Mouse (Mus musculus) midbrain, embryonic 12.5 days (tissue): ENCODE results near the gene Slc39a1. TPM values are rescaled to one million over a fixed set of nuclear protein-coding genes. Genes with fewer than 3 reads are reported as not detected.
"Not testable (repeated sequence)": the region's sequence is repeated elsewhere in the genome, so short reads cannot be mapped to it uniquely, and the experiment has no call there.

Source experiments
- ATAC-seq: fragments of 200-750 bp; cut with Nextera tagmentation; 2 replicates; pipeline ENCODE4 v1.8.0; 2017; ENCODE audit warnings: low read depth, moderate TSS enrichment, moderate library complexity; ENCODE audit not compliant: low FRiP score
- H3K27ac ChIP-seq: fragments of 300-500 bp; sonication (generic); replicated peaks from 2 replicates; pipeline ENCODE4 v1.5.1; 2016; ENCODE audit warnings: mild to moderate bottlenecking
- H3K27me3 ChIP-seq: fragments of 300-500 bp; sonication (generic); 2 replicates; pipeline ENCODE4 v1.6.1; 2016; ENCODE audit warnings: mild to moderate bottlenecking
- H3K36me3 ChIP-seq: fragments of 300-500 bp; sonication (generic); 2 replicates; pipeline ENCODE4 v1.6.1; 2016
- H3K4me1 ChIP-seq: fragments of 300-500 bp; sonication (generic); 2 replicates; pipeline ENCODE4 v1.6.1; 2016
- H3K4me2 ChIP-seq: fragments of 300-500 bp; sonication (generic); replicated peaks from 2 replicates; pipeline ENCODE4 v1.6.1; 2016; ENCODE audit warnings: mild to moderate bottlenecking, moderate library complexity
- H3K4me3 ChIP-seq: fragments of 300-500 bp; sonication (generic); 2 replicates; pipeline ENCODE4 v1.5.1; 2016; ENCODE audit warnings: mild to moderate bottlenecking
- H3K9ac ChIP-seq: fragments of 300-500 bp; sonication (generic); replicated peaks from 2 replicates; pipeline ENCODE4 v1.6.1; 2016; ENCODE audit warnings: mild to moderate bottlenecking, moderate library complexity
- H3K9me3 ChIP-seq: fragments of 300-500 bp; sonication (generic); 2 replicates; pipeline ENCODE4 v1.6.1; 2016; ENCODE audit warnings: mild to moderate bottlenecking
- WGBS: fragments of 180-500 bp; shearing (Covaris S2); methylation state at CpG from one replicate; pipeline ENCODE4 v1.1.7; 2016; 5-methylcytosine and 5-hydroxymethylcytosine counted together
- polyA plus RNA-seq: library from polyadenylated mRNA; unstranded; fragments of >200 nt; fragmentation: Nextera tagmentation; extraction: Ambion mirVana; gene quantifications from 2 replicates; pipeline ENCODE4 v1.2.1, GENCODE M21; 2016

Slc39a1 gene
- polyA plus RNA-seq, 1 experiment from 2014 or later = 50.5 TPM

DNA sequence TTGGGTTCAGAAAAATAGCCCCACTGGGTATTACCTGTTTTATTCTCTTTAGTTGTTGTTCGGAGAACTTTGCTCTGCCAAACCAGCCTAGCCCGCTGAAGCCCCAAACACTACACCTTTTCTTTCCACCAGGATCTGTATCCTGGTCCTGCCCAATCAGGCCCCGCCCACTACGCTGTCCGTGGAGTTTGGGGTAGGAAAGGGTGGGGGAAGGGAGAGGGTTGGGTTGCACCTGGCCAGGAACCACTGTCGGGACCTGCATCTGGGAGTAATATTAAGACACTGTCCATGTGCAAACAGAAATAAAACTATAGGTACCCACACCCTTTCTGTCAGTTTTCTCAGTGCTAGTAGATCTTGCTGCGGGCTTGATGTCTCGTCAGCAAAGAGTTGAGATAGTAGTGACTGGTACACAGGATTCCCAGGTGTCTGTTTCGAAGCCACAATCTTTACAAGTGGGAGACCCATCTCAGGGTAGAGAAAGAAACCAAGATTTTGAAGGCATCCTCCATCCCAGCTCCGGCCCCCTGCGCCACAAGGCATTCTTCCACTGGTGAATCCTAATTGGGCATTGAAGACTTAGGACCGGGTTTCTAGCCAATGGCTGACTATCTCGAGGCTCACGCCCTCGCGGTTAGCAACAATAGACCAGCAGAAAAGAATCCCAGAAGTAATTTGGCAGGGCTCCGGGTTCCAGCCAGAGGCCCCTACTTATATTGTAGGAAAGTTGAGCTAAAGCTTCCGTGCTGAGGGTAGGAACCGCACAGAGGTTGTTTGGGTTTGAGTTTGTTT is 4.8 kb upstream of the Slc39a1 start, which contains the start of gene Creb3l4:
Gene Creb3l4, minus strand, starts transcription at position 529 of the 792 bp plus-strand sequence.
- 2% methylated on average over 19 of the region's 19 CpGs for WGBS
- H3K4me1 ChIP-seq = peaks cover 17% of the 10 kb centered on the region
- peak within 1 kb of the TSS; percentile 65 for H3K4me2 ChIP-seq
- H3K4me3 ChIP-seq = peak within 1 kb of the TSS; percentile 34
- H3K27me3 ChIP-seq = no peaks in the 10 kb centered on the region; the same call in 1 of the 2 replicates
- H3K36me3 ChIP-seq = no peaks in the 10 kb centered on the region
- no peaks in the 10 kb centered on the region for H3K9me3 ChIP-seq
- H3K9ac ChIP-seq = 0 out of 2 replicates have a peak within 1 kb of the TSS, but pooled peaks have one; percentile 24
- 0 out of 2 replicates have a peak within 1 kb of the TSS, but pooled peaks have one; percentile 39 for H3K27ac ChIP-seq
- peak; percentile 75 for ATAC-seq

DNA sequence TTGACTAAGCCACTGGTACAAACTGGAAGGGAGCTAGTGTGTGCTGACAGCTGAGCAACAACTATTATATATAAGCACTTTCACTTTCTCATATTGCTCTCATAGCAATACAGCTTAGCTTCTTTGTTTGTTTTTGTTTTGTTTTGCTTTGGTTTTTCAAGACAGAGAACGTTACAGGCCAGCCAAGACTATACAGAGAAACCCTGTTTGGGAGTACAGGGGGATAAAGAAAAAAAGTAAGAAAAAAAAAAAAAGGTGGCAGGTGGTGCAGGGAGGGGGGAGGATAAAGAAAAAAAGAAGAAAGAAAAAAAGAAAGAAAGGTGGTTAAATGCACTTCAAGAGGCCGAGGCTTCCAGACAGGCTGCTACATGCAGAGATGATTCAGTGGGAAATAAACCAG is 2.6 kb upstream of the Slc39a1 start:
- Histone ChIP-seq H3K27me3 (no peaks in the 10 kb centered on the region; the same call in 1 of the 2 replicates), H3K27ac (no peak overlapping the region), H3K9me3 (no peaks in the 10 kb centered on the region), H3K9ac (no peak overlapping the region), H3K36me3 (peaks cover 1% of the 10 kb centered on the region; the same call in 1 of the 2 replicates), H3K4me3 (no peak overlapping the region), H3K4me1 (peaks cover 30% of the 10 kb centered on the region), H3K4me2 (no peak overlapping the region)
- WGBS = 77% methylated on average over 2 of the region's 2 CpGs
- ATAC-seq = no peak

DNA sequence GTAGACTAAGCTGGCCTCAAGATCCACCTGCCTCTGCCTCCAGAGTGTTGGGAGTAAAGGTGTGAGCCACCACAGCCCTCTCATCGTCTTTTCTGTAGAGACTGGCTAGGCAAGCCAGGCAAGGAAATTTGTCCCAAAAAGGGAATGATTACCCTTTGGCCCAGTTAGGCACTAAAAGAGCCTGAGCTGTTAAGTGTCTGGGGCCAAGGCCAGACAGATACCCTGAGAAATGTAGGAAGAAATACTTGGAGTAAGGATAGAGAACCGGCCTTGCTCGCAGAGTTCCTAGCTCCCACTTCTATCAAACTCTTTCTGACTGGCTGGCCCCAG is 377 bp upstream of the Slc39a1 start:
- Histone ChIP-seq H3K9me3 (no peaks in the 10 kb centered on the region), H3K36me3 (peaks cover 14% of the 10 kb centered on the region), H3K4me1 (peaks cover 29% of the 10 kb centered on the region), H3K4me3 (peak overlapping the region; percentile 66), H3K27ac (peak overlapping the region; percentile 86), H3K4me2 (peak overlapping the region; percentile 92), H3K9ac (peak overlapping the region; percentile 70), H3K27me3 (no peaks in the 10 kb centered on the region)
- ATAC-seq = no peak; the same call in 1 of the 2 replicates
- 2% methylated on average over 3 of the region's 3 CpGs for WGBS

DNA sequence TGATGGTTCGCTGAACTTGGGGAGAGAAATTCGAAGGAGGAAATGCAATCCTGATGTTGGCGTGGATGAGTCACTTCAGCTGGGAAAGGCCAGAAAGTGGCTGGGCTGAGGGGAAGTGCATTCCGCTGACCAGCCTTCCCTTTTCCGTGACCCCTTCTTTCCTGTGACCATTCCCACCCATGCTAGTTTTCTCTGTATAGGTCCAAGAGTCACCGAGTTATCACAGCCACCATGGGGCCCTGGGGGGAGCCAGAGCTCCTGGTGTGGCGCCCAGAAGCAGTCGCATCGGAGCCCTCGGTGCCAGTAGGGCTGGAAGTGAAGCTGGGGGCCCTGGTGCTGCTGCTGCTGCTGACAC is 751 bp downstream of the Slc39a1 start:
- whole genome bisulfite sequencing = 8% methylated on average over 10 of the region's 10 CpGs
- Histone ChIP-seq H3K4me3 (peak overlapping the region; percentile 66), H3K9me3 (no peaks in the 10 kb centered on the region), H3K4me1 (peaks cover 20% of the 10 kb centered on the region), H3K36me3 (peaks cover 14% of the 10 kb centered on the region), H3K9ac (peak overlapping the region; percentile 70), H3K27me3 (no peaks in the 10 kb centered on the region), H3K27ac (peak overlapping the region; percentile 86; the same call in 1 of the 2 replicates), H3K4me2 (peak overlapping the region; percentile 92)
- ATAC-seq = no peak

DNA sequence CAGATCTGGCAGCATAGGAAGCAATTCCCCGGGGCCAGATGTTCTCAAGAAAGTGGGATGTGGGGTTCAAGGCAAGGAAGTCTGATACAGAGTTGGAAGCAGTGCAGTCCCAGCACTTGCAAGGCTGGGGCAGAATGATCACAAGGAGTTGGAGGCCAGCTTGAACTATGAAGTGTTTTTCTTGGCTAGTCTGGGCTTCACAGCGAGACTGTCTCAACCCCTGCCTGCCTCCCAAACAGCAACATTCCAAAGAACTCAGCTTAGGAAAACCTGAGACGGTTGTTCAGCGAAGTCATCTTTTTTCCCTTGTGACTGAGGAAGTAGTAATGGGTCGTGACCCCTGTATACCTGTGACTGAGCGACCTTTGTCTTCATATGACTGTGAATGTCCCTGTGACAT is 2.8 kb downstream of the Slc39a1 start:
- Histone ChIP-seq H3K36me3 (peaks cover 14% of the 10 kb centered on the region), H3K27me3 (no peaks in the 10 kb centered on the region), H3K9me3 (no peaks in the 10 kb centered on the region), H3K4me3 (no peak overlapping the region), H3K9ac (no peak overlapping the region), H3K4me1 (peaks cover 27% of the 10 kb centered on the region), H3K4me2 (no peak overlapping the region), H3K27ac (no peak overlapping the region)
- no peak for ATAC-seq
- 91% methylated on average over 6 of the region's 6 CpGs for WGBS

DNA sequence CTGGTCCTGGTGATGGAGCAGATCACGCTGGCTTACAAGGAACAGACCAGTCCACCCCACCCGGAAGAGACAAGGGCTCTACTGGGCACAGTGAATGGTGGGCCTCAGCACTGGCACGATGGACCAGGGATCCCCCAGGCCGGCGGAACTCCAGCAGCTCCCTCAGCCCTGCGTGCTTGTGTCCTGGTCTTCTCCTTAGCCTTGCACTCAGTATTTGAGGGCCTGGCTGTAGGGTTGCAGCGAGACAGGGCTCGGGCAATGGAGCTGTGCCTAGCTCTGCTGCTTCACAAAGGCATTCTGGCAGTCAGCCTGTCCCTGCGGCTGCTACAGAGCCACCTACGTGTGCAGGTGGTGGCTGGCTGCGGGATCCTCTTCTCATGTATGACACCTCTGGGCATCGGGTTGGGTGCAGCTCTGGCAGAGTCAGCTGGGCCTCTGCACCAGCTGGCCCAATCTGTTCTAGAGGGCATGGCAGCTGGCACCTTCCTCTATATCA is 3.8 kb downstream of the Slc39a1 start:
- H3K9ac ChIP-seq, ATAC-seq, H3K27me3 ChIP-seq, H3K9me3 ChIP-seq, H3K27ac ChIP-seq, H3K4me2 ChIP-seq, H3K4me3 ChIP-seq: not testable (repeated sequence)
- H3K4me1 ChIP-seq = peaks cover 29% of the 10 kb centered on the region
- 92% methylated on average over 10 of the region's 12 CpGs for WGBS
- peaks cover 14% of the 10 kb centered on the region for H3K36me3 ChIP-seq

DNA sequence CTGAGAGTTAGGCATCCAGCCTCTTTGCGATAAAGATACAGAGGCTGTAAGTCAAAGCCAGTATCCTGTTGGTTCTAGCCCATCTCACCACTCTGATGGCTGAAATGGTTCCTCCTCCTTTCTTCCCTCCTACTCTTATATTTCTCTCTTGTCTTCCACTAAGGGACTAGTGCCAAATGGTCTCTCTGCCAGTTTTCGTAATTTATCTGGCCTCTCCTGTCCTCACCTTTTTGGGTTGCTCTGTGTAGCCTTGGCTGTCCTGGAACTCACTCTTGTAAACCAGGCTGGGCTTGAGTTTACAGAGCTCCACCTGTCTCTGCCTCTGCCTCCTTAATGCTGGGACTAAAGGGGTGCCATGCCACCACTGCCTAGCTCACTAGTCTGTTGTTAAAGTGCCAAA is 4.7 kb downstream of the Slc39a1 start:
- not testable (repeated sequence) for H3K27me3 ChIP-seq, H3K4me2 ChIP-seq, ATAC-seq, H3K9ac ChIP-seq, H3K27ac ChIP-seq, H3K9me3 ChIP-seq, H3K4me3 ChIP-seq
- peaks cover 21% of the 10 kb centered on the region for H3K36me3 ChIP-seq
- 94% methylated on average over 2 of the region's 2 CpGs for WGBS
- peaks cover 27% of the 10 kb centered on the region for H3K4me1 ChIP-seq

DNA sequence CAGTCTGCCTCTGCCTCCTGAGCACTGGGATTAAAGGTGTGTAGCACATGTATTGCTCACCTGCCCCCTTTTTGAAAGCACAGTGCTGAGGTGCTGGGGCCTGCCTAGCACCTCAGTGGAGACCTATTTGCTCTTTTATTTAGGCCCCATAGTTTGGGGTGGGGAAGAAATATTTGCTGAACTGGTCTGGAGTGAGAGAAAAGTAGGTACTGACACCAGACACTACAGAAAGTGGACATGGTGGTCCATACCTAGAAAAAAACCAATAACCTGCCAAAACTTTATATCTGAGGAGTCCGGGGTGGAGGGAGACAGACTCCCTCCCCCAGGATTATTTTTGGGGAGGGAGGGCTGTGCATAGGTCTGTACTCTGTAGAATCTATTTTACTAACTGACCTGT is 5.2 kb downstream of the Slc39a1 start:
- Histone ChIP-seq H3K4me3 (peak overlapping the region; percentile 91), H3K4me2 (peak overlapping the region; percentile 84), H3K36me3 (peaks cover 26% of the 10 kb centered on the region), H3K4me1 (peaks cover 26% of the 10 kb centered on the region)
- ATAC-seq, H3K9me3 ChIP-seq, H3K27ac ChIP-seq, H3K9ac ChIP-seq, H3K27me3 ChIP-seq: not testable (repeated sequence)
- WGBS = 76% methylated on average over 1 of the region's 1 CpGs

DNA sequence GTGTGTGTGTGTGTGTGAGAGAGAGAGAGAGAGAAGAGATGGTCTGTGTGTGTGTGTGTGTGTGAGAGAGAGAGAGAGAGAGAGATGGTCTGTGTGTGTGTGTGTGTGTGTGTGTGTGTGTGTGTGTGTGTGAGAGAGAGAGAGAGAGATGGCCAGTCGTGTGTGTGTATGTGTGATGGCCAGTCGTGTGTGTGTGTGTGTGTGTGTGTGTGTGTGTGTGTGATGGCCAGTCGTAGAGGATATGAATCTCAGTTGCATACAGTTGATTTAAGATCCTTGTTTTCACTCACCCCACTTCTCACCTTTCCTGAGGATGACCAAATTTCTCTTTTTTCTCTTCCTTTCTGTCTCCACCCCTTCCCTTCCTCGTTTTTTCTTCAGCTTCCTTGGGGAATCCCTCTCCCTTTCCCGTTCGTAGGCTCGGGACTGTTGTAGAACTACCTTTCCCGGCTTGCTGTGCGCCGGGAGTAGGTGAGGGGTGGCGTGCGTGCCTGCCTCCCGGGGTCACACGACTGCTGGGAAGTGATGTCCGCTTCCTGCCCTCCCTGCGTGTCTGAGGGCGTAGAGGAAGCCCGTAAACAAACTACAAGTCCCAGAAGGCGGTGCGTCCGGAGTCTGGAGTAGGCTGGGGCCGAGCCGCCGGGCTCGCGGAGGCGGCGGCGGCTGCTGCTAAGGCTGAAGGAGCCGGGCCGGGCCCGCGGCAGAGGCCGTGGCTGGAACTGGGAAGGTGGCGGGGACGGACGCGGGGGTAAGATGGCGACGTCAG is 5.9 kb downstream of the Slc39a1 start, which contains the start of gene Crtc2:
Gene Crtc2, plus strand, starts transcription at position 511 of the 766 bp plus-strand sequence.
- WGBS = 2% methylated on average over 40 of the region's 40 CpGs
- Histone ChIP-seq H3K4me1 (peaks cover 21% of the 10 kb centered on the region), H3K36me3 (peaks cover 32% of the 10 kb centered on the region), H3K27ac (peak within 1 kb of the TSS; percentile 89), H3K9ac (peak within 1 kb of the TSS; percentile 96), H3K27me3 (no peaks in the 10 kb centered on the region), H3K4me3 (peak within 1 kb of the TSS; percentile 91), H3K4me2 (peak within 1 kb of the TSS; percentile 84), H3K9me3 (no peaks in the 10 kb centered on the region)
- ATAC-seq = peak; percentile 98

DNA sequence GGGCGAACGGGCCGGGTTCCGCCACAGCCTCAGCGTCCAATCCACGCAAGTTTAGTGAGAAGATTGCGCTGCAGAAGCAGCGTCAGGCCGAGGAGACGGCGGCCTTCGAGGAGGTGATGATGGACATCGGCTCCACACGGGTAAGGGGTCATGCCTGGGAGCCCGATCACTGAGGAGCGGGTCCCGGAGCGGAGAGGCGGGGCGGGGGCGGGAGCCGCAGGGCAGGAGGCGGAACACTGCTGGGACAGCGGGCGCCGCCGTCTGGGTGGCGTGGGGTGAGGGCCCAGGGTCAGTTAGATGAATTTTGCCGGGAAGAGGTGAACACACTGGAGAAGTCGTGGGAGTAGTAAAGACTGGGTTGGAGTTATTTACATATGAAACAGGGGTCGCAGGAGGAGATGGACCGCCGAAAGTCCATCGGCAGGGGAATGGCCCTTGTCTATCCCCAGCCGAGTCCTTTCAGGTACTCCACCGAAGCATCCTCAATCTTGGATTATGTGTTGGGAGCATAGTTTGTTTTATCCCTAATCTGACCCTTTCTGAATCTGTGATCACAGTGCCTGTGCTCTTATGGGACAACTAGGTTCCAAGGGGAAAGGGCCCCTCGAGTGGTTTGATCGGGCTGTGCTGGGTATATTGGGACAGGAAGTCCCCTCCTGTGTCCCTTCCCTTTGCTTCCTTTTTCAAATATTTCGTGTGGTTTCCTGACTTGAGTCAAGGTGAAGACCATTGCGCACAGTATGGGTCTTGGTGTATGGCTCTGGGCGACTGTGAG is 6.6 kb downstream of the Slc39a1 start:
- ATAC-seq = peak; percentile 78
- Histone ChIP-seq H3K36me3 (peaks cover 39% of the 10 kb centered on the region), H3K27me3 (no peaks in the 10 kb centered on the region), H3K9me3 (no peaks in the 10 kb centered on the region), H3K4me2 (peak overlapping the region; percentile 84), H3K27ac (peak overlapping the region; percentile 89), H3K4me3 (peak overlapping the region; percentile 91), H3K4me1 (peaks cover 13% of the 10 kb centered on the region), H3K9ac (peak overlapping the region; percentile 96)
- WGBS = under 1% methylated on average over 41 of the region's 41 CpGs

DNA sequence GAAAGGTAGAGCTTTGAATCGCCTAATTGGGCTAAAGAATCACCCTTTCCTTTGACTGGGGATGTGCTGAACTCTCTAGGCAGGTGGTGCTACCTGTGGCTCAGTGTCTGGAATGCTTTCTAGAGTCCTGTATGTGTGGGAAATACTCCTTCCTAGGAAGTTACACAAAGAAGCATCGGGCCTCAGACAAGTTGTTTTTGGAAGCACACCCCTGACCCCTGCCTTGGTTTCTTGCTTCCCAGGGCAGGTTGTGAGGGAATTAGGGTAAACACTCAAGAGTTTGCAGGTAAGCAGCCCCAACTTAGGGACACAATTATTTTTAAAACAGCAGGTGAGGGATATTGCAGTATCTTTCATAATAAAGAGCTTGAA is 7.2 kb downstream of the Slc39a1 start:
- Histone ChIP-seq H3K4me1 (peaks cover 13% of the 10 kb centered on the region), H3K4me2 (peak overlapping the region; percentile 84), H3K36me3 (peaks cover 45% of the 10 kb centered on the region), H3K27me3 (no peaks in the 10 kb centered on the region), H3K27ac (peak overlapping the region; percentile 89), H3K9me3 (no peaks in the 10 kb centered on the region), H3K9ac (peak overlapping the region; percentile 96), H3K4me3 (peak overlapping the region; percentile 91)
- 28% methylated on average over 2 of the region's 2 CpGs for WGBS
- ATAC-seq = no peak
